Mouse (Mus musculus) ovary, postnatal 10 days (tissue): Measurements from ENCODE around the gene AC192777.2.
"Not testable (repeated sequence)": the region's sequence is repeated elsewhere in the genome, so short reads cannot be mapped to it uniquely, and the experiment has no call there.

Experiments
- DNase-seq: peaks from one replicate; pipeline ENCODE4 v3.0.0; 2022; ENCODE audit warnings: low spot score

AC192777.2 gene

DNA sequence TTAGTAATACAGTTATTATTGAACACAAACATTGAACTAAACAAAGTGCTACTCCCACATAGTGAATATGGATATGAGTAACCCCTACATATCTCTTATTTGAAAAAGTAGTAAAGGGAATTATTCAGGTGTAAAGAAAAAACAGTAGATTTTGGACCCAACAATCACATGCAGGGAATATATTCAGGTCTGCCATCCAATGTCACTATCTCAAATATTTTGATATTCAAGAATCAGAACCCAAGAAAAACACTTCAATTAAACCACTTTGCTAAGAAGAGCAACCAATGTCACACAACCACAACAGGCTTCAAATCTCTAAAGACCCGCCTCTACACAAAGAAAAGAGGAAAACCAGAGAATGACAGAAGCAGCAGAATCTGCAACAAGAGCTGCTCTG lies at the start of gene AC192777.2:
Gene AC192777.2, plus strand, starts transcription at position 301 of the 400 bp plus-strand sequence.
- not testable (repeated sequence) for DNase-seq

DNA sequence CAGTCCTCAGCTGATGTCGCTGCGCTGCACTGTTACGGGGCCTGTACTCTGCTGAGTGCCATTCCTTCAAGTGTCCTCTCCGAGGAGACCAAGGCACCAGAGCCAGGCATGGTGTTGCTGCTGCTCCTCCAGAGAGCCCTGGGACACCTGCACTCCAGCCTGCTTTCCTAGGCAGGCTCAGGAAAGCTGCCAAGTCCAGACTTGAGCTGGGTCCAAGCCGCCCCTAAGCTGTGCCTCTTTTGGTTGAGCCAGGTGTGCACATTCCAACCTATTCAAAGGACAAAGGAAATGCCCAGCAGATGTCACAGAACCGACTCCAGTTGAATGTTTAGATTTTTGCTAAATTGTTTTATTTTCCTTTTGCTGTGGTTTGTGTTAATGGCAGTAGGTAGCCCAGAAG lies 20.9 kb downstream of the AC192777.2 start:
- not testable (repeated sequence) for DNase-seq

DNA sequence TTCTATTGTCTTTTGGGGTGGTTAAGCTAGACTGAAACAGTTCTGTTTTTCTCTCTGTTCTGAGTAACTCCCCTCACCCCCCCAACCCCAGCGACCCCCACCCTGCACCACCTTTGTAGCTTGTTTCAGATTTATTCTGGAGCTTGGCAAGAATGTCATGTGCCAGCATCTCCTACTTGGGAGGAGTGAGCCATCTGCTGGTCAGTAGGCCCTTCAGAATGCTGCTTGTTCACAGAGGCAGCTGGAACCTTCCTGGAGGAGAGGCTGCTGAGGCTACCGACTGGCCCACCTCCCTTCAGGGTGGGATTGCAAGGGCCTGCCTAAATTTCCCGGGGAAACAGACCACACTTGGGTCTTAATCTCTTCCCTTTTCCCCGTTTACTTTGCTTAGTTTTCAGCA lies 21.6 kb downstream of the AC192777.2 start:
- not testable (repeated sequence) for DNase-seq
